Mouse (Mus musculus) stomach, postnatal 0 days (tissue): ENCODE measurements around the gene Acadl.

Experiments used
- CTCF ChIP-seq: IDR thresholded peaks from 2 replicates; pipeline ENCODE4 v1.5.1; 2016; ENCODE audit warnings: antibody characterized with exemption, low read depth, mild to moderate bottlenecking, moderate library complexity
- EP300 ChIP-seq: optimal IDR thresholded peaks from 2 replicates; pipeline ENCODE3; 2016; ENCODE audit warnings: antibody characterized with exemption

- no peak for TF ChIP-seq CTCF
- no peak for TF ChIP-seq EP300
Observed at GRCm38 (mm10) chr1:66862712-66863511, at the start of gene Acadl.
